Mouse (Mus musculus) lung, postnatal 36 days (tissue): Measurements from ENCODE around the gene Slc9a3r2.

ENCODE experiments used
- DNase-seq: peaks from one replicate; pipeline ENCODE4 v3.0.0; 2022; ENCODE audit warnings: mixed read lengths

Slc9a3r2 gene

GRCm38 (mm10) chr17:24635694-24636093 lies 14.4 kb downstream of the Slc9a3r2 start:
- DNase-seq = no peak

DNA sequence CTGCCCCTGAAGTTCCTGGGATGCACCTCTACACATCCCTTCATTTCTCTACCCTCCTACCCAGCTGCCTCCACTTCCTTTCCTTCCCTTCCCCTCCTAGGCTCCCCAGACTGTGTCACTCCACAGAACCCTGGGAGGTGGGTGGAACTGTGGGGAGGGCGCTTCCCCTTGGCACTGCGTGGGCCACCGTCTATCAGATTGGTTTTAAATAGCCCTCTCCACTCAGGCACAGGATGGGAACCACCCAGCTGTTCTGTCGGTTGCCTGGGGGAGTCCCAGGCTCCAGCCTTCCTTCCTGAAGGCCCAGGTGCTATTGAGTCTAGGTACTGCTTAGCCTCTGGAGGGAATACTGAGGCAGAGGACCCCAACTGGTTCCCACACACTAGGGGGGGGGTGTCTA lies 15.1 kb downstream of the Slc9a3r2 start:
- peak; percentile 80 for DNase-seq

- DNase-seq = no peak
Observed at GRCm38 (mm10) chr17:24633831-24634230, 16.3 kb downstream of the Slc9a3r2 start.

GRCm38 (mm10) chr17:24632813-24633449 lies 17.2 kb downstream of the Slc9a3r2 start:
- peak; percentile 93 for DNase-seq

DNA sequence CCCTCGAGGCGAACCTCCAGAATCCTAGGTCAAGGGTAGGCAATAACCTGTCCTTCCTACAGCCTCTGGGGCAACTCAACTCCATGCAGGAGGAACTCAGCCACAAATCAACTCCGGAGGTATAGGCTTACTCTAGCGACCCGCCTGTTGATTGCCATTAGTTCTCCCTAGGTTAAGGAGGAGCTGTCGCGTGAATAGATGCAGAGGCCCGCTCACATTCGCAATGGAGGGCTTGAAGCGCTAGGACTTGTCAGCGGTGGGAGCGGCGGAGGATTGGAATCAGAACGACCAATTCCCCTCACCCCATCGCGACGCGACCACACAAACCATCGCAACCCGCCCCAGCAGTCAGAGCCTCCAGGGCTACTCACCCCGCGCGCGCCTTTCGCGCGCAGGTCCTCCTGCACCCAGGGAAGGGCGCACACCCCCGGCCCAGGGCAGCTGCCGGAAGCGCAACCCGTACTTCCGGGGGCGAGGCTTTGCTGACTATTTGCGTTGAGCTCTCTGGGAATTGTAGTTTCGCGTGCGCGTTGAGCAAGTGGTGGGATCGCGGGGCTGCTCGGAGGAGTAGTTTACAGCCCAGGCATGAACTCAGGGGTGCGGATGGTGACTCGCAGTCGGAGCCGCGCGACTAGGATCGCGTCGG lies 17.8 kb downstream of the Slc9a3r2 start, which contains the start of the genes Tsc2 and Nthl1:
Tsc2 (minus strand) TSS at position 464 of the 646 bp plus-strand sequence.
Nthl1 (plus strand) TSS at position 514 of the 646 bp plus-strand sequence.
- peak; percentile 93 for DNase-seq

- no peak for DNase-seq
Observed at GRCm38 (mm10) chr17:24630072-24630471, 20.1 kb downstream of the Slc9a3r2 start.

- peak; percentile 90 for DNase-seq
Observed at GRCm38 (mm10) chr17:24628646-24629045, 21.5 kb downstream of the Slc9a3r2 start.

DNA sequence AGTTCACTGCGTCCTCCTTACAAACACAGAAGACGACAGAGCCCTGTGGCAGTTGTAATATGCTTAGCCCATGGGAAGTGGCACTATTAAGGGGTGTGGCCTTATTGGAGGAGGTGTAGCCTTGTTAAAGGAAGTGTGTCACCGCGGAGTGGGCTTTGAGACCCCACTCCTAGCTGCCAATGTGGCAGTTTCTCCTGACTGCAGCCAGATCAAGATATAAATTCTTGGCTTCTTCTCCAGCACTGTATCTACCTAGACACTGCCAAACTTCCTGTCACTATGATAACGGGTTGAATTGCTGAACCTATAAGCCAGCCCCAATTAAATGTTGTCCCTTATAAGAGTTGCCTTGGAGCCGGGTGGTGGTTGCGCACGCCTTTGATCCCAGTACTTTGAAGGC lies 24.7 kb downstream of the Slc9a3r2 start:
- no peak for DNase-seq

DNA sequence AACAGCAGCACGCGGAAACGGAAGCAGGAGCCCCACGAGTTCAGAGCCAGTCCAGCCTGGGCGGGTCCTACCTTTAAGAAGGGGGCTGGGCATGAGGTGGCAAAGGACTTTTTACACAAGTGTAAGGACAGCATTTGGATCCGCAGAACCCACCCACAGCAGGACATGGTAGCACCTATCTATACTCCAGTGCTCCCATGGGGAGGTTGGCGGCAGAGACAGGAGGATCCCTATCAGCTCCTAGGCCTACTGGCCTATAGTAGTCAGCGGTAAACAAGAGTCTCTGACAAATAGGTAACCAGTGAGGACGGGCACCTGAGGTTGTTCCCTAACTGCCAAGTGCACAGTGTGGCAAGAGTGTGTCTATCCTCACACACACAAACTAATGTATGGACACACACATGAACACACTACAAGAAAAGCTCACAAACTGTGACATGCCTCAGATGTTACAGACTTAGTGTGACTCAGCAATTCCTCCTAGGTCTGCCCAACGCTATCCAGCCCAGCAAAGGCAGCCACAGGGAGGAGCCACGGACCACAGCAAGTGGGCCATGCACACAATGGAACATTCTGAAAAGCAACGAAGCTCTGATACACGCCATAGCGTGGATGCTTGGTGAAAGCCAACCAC lies 32.4 kb downstream of the Slc9a3r2 start:
- DNase-seq = no peak

GRCm38 (mm10) chr17:24610711-24611110 lies 39.4 kb downstream of the Slc9a3r2 start:
- no peak for DNase-seq

- DNase-seq = no peak
Observed at GRCm38 (mm10) chr17:24608874-24609273, 41.3 kb downstream of the Slc9a3r2 start.

GRCm38 (mm10) chr17:24608370-24608769 lies 41.8 kb downstream of the Slc9a3r2 start:
- DNase-seq = no peak

DNA sequence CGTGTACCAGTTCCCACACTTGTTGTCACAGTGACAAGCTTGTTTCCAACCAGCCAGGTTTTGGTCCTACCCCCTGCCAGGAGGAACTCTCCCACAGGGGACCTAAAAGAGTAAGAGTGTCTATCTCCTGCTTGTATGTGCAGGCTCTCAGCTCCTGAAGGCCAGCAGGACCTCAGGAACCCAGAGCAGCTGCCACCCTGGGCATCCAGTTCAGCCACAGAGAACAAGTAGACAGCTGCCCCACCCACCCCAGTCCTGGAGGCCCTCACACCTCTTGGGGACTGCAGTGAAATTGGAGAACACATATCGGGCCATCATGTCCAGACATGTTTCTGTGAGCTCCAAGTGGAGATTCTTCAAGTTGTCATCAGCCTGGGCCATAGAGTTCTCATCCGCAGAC lies 45.6 kb downstream of the Slc9a3r2 start:
- no peak for DNase-seq

DNA sequence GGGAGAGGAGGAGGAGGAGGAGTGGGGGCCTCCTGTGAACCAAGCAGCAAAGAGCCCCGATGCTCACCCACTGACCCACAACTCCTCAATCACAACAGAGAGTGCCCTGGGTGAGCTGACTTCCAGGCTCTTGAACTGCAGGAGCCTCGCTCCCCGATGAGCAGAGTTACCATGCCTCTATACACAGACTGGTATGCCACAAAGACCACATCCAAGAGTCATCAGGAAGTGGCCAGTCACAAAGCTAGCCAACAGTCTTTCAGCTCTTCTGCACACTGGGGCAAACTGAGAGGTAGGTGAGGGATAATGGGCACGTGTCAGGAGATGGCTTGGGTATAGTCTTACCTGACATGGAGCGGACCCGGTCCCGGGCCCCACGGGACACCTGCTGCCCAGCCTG lies 46.2 kb downstream of the Slc9a3r2 start:
- no peak for DNase-seq

GRCm38 (mm10) chr17:24600502-24600901 lies 49.6 kb downstream of the Slc9a3r2 start:
- DNase-seq = no peak

DNA sequence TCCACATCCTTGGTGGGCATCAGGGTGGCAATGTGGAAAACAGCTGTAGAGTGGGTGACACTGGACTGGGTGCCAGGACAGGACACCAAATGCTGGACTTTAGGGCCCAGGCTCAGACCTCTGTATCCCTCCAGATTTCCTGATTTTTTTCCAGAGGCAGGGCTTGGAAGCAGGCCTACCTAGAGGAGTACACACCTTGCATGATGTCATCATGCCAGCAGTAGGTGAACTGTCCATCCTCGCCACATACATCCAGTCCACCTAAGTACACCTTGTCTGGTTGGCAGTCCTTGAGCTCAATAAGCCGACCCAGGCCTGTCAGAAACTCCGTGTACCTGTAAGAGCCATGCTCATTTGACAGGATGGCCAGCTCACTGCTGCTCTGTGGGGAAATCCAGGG lies 52.1 kb downstream of the Slc9a3r2 start:
- DNase-seq = no peak

DNA sequence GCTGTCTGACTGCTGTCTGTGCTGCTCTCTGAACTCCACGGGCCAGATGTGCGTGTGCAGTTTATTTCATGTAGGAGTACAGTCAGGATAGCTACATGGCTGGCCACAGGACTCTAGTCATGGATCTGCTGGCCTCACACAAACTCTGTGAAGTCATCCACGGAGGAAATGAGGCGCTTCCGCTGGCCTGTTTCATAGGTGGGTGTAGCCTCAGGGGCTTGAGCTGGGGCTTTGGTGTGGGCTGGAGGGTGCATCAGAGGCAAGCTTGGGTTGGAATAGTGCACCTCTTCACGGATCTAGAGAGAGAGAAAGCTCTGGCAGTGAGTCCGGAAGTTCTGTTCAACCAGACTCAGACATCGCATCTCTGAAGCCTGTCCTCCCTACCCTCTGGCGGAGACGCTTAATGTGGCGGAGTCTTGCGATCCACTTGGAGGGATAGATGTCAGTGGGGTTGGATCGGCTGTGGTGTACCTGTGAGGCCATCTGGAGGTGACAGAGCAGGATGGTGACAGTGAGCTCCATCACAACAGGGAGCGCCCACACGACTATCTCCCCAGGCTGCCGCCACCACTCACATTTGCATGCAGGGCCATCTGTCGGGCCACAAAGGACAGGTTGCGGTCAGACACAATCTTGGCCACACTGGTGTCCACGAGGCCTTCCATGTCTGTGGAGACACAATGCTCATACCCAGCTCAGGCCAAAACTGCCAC lies 53.5 kb downstream of the Slc9a3r2 start:
- DNase-seq = no peak

DNA sequence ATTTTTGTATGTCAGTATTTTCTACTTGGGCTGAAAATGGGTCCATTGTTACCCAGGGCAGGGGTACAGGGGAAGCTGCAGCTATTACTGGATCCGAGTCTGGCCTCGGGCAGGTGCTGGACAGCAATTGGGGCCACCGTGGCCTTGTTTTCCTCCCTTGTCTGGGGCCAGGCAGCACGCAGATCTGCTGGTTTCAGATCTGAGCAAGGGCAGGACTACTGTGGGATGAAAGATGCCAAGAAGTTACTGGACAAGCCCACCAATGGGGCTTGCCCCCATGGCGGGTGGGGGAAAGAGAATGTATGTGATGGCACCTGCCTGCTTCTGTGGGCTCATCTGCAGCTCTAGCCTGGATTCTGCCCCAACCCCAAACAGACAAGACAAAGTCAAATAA lies 54.1 kb downstream of the Slc9a3r2 start:
- no peak for DNase-seq

- no peak for DNase-seq
Observed at GRCm38 (mm10) chr17:24595126-24596072, 54.7 kb downstream of the Slc9a3r2 start.

DNA sequence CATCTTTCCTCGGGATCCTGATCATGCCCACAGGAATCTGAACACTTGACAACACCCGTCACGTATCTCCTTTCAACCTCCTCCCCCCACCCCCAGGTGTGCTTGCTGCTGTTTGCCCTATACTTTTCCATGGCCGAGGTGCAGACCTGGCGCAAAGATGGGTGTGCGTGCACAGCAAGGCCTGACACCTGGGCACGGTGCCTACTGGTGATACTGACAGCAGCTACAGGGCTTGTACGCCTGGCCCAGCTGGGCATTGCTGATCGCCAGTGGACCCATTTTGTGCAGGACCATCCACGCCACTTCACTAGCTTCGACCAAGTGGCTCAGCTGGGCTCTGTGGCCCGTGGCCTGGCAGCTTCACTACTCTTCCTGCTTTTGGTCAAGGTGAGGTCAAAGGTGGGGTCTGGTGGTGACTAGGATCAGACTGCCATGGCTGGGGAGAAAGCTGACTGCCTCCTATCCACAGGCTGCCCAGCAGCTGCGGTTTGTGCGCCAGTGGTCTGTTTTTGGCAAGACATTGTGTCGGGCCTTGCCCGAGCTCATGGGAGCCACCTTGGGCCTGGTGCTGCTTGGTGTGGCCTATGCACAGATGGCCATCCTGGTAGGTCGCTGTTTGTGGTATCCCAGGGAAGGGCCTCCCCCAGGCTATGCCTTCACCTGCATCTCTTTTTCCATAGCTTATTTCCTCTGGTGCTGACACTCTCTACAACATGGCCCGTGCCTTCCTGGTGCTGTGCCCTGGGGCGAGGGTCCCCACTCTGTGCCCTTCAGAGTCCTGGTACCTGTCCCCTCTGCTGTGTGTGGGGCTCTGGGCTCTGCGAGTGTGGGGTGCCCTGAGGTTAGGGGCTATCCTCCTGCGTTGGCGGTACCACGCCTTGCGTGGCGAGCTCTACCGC lies 55.9 kb downstream of the Slc9a3r2 start:
- no peak for DNase-seq

GRCm38 (mm10) chr17:24593248-24593647 lies 56.9 kb downstream of the Slc9a3r2 start:
- DNase-seq = no peak
